Mouse (Mus musculus) stomach, embryonic 14.5 days (tissue): ENCODE results near the gene Fxn. TPM values are rescaled to one million over a fixed set of nuclear protein-coding genes. Genes with fewer than 3 reads are reported as not detected.
A peak's percentile ranks its signal among the peaks of the same experiment; 100 is the strongest.
"Not testable (repeated sequence)": the region's sequence is repeated elsewhere in the genome, so short reads cannot be mapped to it uniquely, and the experiment has no call there.

Experiments used
- ATAC-seq: fragments of 200-750 bp; cut with Nextera tagmentation; 2 replicates; pipeline ENCODE4 v1.8.0; 2017; ENCODE audit warnings: low read depth, moderate TSS enrichment; ENCODE audit not compliant: insufficient number of reproducible peaks, insufficient read depth, low FRiP score
- H3K27ac ChIP-seq: fragments of 300-500 bp; sonication (generic); 2 replicates; pipeline ENCODE4 v1.5.1; 2014; ENCODE audit warnings: mild to moderate bottlenecking, low read length, moderate library complexity, mixed read lengths
- H3K27me3 ChIP-seq: fragments of 300-500 bp; sonication (generic); 2 replicates; pipeline ENCODE4 v1.6.1; 2014; ENCODE audit warnings: low read length, control low read depth, mixed read lengths; ENCODE audit not compliant: control insufficient read depth, insufficient read depth
- H3K36me3 ChIP-seq: fragments of 300-500 bp; sonication (generic); 2 replicates; pipeline ENCODE4 v1.6.1; 2014; ENCODE audit warnings: mild to moderate bottlenecking, control low read depth, low read length, moderate library complexity, mixed read lengths; ENCODE audit not compliant: control insufficient read depth, insufficient read depth
- H3K4me1 ChIP-seq: fragments of 300-500 bp; sonication (generic); 2 replicates; pipeline ENCODE4 v1.6.1; 2014; ENCODE audit warnings: low read length, control low read depth, mixed read lengths; ENCODE audit not compliant: control insufficient read depth, insufficient read depth
- H3K4me2 ChIP-seq: fragments of 300-500 bp; sonication (generic); replicated peaks from 2 replicates; pipeline ENCODE4 v1.6.1; 2014; ENCODE audit warnings: low read depth, low read length, control low read depth
- H3K4me3 ChIP-seq: fragments of 300-500 bp; sonication (generic); 2 replicates; pipeline ENCODE4 v1.5.1; 2014; ENCODE audit warnings: low read depth, low read length, control low read depth
- H3K9ac ChIP-seq: fragments of 300-500 bp; sonication (generic); replicated peaks from 2 replicates; pipeline ENCODE4 v1.6.1; 2014; ENCODE audit warnings: low read depth, mild to moderate bottlenecking, control low read depth, low read length, moderate library complexity, mixed read lengths
- H3K9me3 ChIP-seq: fragments of 300-500 bp; sonication (generic); 2 replicates; pipeline ENCODE4 v1.6.1; 2016; ENCODE audit warnings: low read depth, low read length, control low read depth; ENCODE audit not compliant: control insufficient read depth
- WGBS: fragments of 180-500 bp; shearing (Covaris S2); extraction: QIAGEN DNeasy Blood & Tissue Kit; methylation state at CpG from one replicate; pipeline ENCODE4 v1.1.7; 2014; 5-methylcytosine and 5-hydroxymethylcytosine counted together
- polyA plus RNA-seq: library from polyadenylated mRNA; unstranded; fragments of >200 nt; fragmentation: Nextera tagmentation; extraction: Ambion mirVana; gene quantifications from 2 replicates; pipeline ENCODE4 v1.2.1, GENCODE M21; 2014

Gene Fxn
- polyA plus RNA-seq, 1 experiment from 2014 or later, result 44.1 TPM

DNA sequence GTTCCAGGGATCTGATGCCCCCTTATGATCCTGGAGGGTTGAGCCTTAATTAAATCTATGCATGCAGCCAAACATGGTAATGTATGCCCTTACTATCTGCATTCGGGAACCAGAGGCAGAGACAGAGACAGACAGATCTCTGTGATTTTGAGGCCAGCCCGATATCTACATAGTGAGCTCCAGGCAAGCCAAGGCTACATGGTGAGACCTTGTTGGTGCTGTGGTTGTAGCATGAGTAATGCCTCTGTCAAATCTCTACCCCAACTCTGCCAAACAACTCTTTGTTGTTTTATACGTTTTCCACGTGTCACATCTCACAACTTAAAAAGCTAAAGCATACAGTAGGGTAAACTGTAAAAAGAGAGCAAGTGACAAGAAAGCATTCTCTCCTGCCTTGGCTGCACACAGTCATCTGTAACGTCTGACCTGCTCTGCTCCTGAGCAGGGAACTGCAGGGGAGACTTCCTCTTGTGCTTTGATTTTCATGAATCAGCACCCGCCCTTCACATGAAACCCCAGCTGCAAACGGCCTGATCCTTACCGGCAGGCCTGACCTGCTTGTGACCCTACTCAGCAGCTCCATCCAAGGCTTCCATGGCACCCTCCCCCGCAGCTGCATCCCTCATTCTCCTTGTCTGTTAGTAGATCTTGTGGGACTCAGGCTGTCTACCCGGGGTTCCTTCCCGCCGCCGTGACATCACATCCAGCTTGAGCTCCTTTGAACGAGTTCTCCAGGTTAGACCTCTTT lies 38.4 kb downstream of the Fxn start:
- H3K4me1 ChIP-seq, result peaks cover 8% of the 10 kb centered on the region
- no peaks in the 10 kb centered on the region for H3K36me3 ChIP-seq
- no peaks in the 10 kb centered on the region for H3K27me3 ChIP-seq
- ATAC-seq, result no peak
- no peak overlapping the region for H3K27ac ChIP-seq
- no peaks in the 10 kb centered on the region for H3K9me3 ChIP-seq
- H3K4me2 ChIP-seq, result no peak overlapping the region
- H3K4me3 ChIP-seq, result no peak overlapping the region
- no peak overlapping the region for H3K9ac ChIP-seq
- 17% methylated on average over 14 of the region's 14 CpGs for WGBS

DNA sequence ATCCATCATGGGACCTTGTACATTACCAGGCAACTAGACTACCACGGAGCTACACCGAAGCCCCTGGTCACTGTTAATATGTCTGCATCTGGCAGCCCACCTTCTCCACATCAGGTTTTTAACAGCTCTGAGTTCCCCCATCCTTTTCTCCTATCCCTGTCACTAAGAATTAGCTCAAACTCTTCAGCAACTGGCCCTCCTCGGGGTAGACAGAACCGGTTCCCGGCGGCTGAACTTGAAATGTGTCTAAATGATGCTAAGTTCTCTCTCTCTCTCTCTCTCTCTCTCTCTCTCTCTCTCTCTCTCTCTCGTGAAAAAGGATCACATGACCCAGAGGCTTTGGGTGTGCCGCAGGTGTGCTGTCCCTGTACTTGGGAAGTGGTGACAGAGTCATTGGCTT lies 39.1 kb downstream of the Fxn start:
- peaks cover 8% of the 10 kb centered on the region for H3K4me1 ChIP-seq

DNA sequence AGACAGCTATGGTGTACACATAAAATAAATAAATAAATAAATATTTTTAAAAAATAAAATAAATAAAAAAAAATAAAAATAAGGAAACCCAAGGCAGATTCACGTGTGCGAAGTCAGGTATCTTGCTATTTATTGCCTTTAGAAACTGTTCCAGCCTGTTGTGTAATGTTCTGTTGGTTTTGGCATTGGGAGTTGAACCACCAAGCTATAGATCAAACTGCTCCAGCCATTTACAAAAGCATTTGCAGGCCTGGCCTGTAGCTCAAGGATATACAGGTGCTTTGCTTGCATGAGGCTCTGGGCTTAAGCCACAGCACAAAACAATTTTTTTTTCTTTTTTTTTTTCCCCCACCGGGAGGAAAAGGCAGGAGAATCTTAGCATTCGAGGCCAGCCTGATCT lies 42.4 kb downstream of the Fxn start:
- no peak overlapping the region for H3K9ac ChIP-seq
- 78% methylated on average over 4 of the region's 4 CpGs for WGBS
- no peak overlapping the region for H3K4me3 ChIP-seq
- no peaks in the 10 kb centered on the region for H3K36me3 ChIP-seq
- H3K4me2 ChIP-seq, result no peak overlapping the region
- H3K9me3 ChIP-seq, result no peaks in the 10 kb centered on the region
- no peaks in the 10 kb centered on the region for H3K27me3 ChIP-seq
- no peak for ATAC-seq
- no peak overlapping the region for H3K27ac ChIP-seq
- H3K4me1 ChIP-seq, result peaks cover 8% of the 10 kb centered on the region

More for the DNA sequence above, 39.1 kb downstream of the Fxn start:
- 75% methylated on average over 8 of the region's 8 CpGs for WGBS
- no peak overlapping the region for H3K4me3 ChIP-seq
- H3K9me3 ChIP-seq, result no peaks in the 10 kb centered on the region
- no peak overlapping the region for H3K4me2 ChIP-seq
- no peak overlapping the region for H3K9ac ChIP-seq
- no peak overlapping the region for H3K27ac ChIP-seq
- no peaks in the 10 kb centered on the region for H3K36me3 ChIP-seq
- H3K27me3 ChIP-seq, result no peaks in the 10 kb centered on the region
- ATAC-seq, result no peak

DNA sequence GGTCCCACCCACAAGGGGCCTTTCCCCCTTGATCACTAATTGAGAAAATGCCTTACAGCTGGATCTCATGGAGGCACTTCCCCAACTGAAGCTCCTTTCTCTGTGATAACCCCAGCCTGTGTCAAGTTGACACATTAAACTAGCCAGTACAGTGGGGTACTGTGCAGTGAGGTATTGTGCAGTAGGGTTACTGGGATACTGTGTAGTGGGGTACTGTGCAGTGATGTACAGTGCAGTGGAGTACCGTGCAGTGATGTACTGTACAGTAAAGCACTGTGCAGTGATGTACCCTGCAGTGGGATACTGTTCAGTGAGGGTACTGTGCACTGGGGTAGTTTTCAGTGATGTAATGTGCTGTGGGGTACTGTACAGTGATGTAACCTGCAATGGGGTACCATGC lies 48.0 kb downstream of the Fxn start:
- WGBS, result 89% methylated on average over 1 of the region's 1 CpGs
- not testable (repeated sequence) for H3K36me3 ChIP-seq, H3K9me3 ChIP-seq, ATAC-seq, H3K9ac ChIP-seq, H3K4me3 ChIP-seq, H3K4me1 ChIP-seq, H3K4me2 ChIP-seq, H3K27me3 ChIP-seq, H3K27ac ChIP-seq

DNA sequence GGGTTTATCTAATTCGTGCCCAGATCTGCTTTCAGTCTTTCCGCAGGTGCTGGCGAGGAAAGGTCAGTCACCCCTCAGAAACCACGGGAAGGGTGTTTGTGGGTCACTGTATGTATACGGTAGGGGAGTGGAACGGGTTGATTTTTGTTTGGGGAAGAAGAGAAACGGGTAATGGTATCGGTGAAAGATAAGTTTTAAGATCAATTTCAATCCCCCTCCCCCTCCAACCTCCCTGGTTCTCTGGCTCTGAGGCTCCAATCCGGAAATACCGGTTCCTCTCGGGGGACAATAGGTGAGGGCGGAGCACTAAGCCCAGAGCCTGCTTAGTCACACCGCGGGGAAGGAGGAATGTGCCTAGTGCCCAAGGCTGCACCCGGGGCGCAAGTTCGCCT lies 55.1 kb downstream of the Fxn start:
- no peaks in the 10 kb centered on the region for H3K9me3 ChIP-seq
- peak overlapping the region; percentile 95 for H3K27ac ChIP-seq
- under 1% methylated on average over 17 of the region's 17 CpGs for WGBS
- peak overlapping the region; percentile 60 for H3K4me2 ChIP-seq
- no peaks in the 10 kb centered on the region for H3K27me3 ChIP-seq
- peak overlapping the region; percentile 54; the same call in 1 of the 2 replicates for H3K9ac ChIP-seq
- peak overlapping the region; percentile 46 for H3K4me3 ChIP-seq
- H3K36me3 ChIP-seq, result no peaks in the 10 kb centered on the region
- 0 out of 2 replicates have a peak, but pooled peaks cover 3% of the 10 kb centered on the region for H3K4me1 ChIP-seq
- peak; percentile 81 for ATAC-seq

DNA sequence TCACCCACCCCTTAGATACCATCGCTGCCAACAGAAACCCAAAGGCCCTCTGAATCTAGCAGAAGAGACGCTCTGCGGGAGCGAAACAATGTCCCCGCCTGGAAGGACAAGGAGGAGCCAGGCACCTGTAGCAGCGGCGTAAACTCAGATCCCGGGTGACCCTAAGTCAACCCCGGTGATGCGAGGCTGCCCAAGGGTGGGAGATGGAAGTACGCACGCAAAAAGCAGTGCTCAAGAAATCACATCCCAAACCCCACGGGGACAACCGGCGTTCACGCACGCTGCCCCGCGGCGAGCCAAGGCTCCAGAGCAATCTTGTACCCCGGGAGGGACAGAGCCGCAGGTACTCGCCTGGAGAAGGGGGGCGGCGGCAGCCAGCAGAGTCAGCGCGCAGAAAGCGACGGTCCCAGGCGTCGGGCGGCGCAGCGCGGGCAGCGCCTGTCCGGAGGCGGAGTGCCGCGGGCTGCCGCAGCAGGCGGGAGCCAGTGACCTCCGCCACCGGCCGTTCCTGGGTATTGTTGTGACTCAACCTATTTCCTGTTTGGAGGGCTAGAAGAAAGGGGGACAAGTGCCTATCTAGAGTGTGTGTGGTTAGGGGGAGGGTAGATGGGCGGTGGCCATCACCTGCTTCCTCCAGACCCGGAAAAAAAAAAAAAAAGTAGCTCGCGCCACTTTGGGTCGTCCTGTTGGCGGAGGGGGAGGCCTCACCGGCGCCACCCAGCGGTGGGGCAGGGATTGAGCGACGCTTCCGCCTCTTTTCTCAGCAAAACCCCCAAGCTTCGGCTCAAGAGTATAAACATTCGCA lies 55.7 kb downstream of the Fxn start, which contains the start of gene Tjp2:
Tjp2 (minus strand) TSS at position 531 of the 805 bp plus-strand sequence.
- peak within 1 kb of the TSS; percentile 60 for H3K4me2 ChIP-seq
- peak within 1 kb of the TSS; percentile 46 for H3K4me3 ChIP-seq
- H3K9me3 ChIP-seq, result no peaks in the 10 kb centered on the region
- ATAC-seq, result peak; percentile 81
- H3K36me3 ChIP-seq, result no peaks in the 10 kb centered on the region
- H3K27me3 ChIP-seq, result no peaks in the 10 kb centered on the region
- H3K4me1 ChIP-seq, result 0 out of 2 replicates have a peak, but pooled peaks cover 3% of the 10 kb centered on the region
- WGBS, result under 1% methylated on average over 59 of the region's 59 CpGs
- peak within 1 kb of the TSS; percentile 54 for H3K9ac ChIP-seq
- peak within 1 kb of the TSS; percentile 95 for H3K27ac ChIP-seq

DNA sequence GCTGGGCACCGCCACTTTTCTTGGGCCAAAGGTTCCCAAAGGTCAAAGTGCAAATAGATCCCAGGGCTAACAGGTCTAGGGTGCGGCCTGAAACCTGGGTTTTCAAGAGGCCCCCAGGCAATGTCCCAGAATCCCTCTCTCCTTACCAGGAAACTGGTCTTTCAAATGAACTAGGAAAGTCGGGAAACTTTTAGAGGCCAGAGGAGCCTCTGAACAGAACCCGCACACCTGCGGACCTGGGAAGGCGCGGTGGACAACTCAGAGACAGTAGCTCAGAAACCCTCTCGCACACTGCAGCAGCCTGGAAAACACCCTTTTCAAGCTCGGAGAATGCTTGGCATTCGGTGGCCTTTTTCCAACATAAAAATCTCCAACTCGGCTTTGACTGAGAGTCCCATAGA lies 56.6 kb downstream of the Fxn start:
- Histone ChIP-seq H3K4me3 (peak overlapping the region; percentile 46), H3K9ac (peak overlapping the region; percentile 54), H3K36me3 (no peaks in the 10 kb centered on the region), H3K4me1 (0 out of 2 replicates have a peak, but pooled peaks cover 3% of the 10 kb centered on the region), H3K27me3 (no peaks in the 10 kb centered on the region), H3K9me3 (no peaks in the 10 kb centered on the region), H3K27ac (peak overlapping the region; percentile 95), H3K4me2 (peak overlapping the region; percentile 60)
- no peak for ATAC-seq
- 24% methylated on average over 11 of the region's 11 CpGs for WGBS

DNA sequence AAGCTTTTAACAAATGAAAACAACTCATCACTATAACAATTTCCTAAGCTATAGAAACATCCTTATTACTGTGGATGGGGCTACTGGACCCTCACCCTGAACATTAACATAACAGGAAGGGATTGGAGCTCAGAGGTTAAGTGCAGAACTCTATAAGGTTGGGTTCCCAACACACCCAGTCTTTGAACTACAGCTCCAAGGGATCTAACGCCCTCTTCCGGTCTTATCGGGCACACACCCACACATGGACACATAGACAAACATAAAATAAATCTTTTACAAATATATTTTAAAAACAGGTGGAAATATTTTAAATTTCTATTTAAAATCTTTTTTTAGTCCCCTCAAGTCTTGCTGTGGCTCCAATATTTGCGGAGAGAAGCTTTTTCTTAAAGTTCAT lies 59.0 kb downstream of the Fxn start:
- Histone ChIP-seq H3K9me3 (no peaks in the 10 kb centered on the region), H3K36me3 (no peaks in the 10 kb centered on the region), H3K27me3 (no peaks in the 10 kb centered on the region), H3K9ac (no peak overlapping the region), H3K4me2 (peak overlapping the region; percentile 3; the same call in 1 of the 2 replicates), H3K4me1 (0 out of 2 replicates have a peak, but pooled peaks cover 3% of the 10 kb centered on the region), H3K27ac (peak overlapping the region; percentile 44; the same call in 1 of the 2 replicates), H3K4me3 (no peak overlapping the region)
- 55% methylated on average over 4 of the region's 4 CpGs for WGBS
- ATAC-seq, result no peak
